Mouse (Mus musculus) spleen, adult 2 months (tissue): Measurements from ENCODE around the gene Supt3. TPM values are rescaled to one million over a fixed set of nuclear protein-coding genes. Genes with fewer than 3 reads are reported as not detected.

Experiments
- DNase-seq, 2 experiments: peaks; one replicate each; pipeline versions ENCODE4 v3.0.0 to v3.0.0-alpha.2; 2012 to 2021; ENCODE audit warnings: low spot score in 2 of 2, low read depth in 1 of 2
- H3K27ac ChIP-seq: fragments of 200-500 bp; 2 replicates; pipeline ENCODE4 v1.5.1; 2012; ENCODE audit warnings: low read length, inconsistent platforms; ENCODE audit not compliant: insufficient read depth
- H3K27me3 ChIP-seq: fragments of 200-500 bp; 2 replicates; pipeline ENCODE4 v1.6.1; 2012; ENCODE audit warnings: mild to moderate bottlenecking, moderate library complexity, low read length, inconsistent platforms; ENCODE audit not compliant: control insufficient read depth, insufficient read depth
- H3K36me3 ChIP-seq: fragments of 200-500 bp; 2 replicates; pipeline ENCODE4 v1.6.1; 2012; ENCODE audit warnings: mild to moderate bottlenecking, low read length, inconsistent platforms; ENCODE audit not compliant: control insufficient read depth, insufficient read depth
- H3K4me1 ChIP-seq: fragments of 200-500 bp; 2 replicates; pipeline ENCODE4 v1.6.1; 2011; ENCODE audit warnings: inconsistent platforms; ENCODE audit not compliant: control insufficient read depth, insufficient read depth, insufficient read length
- H3K4me3 ChIP-seq: fragments of 200-500 bp; 2 replicates; pipeline ENCODE4 v1.5.1; 2011; ENCODE audit warnings: mild to moderate bottlenecking, inconsistent platforms; ENCODE audit not compliant: insufficient read depth, insufficient read length; ENCODE audit errors: extremely low read depth
- CTCF ChIP-seq: fragments of 200-500 bp; IDR thresholded peaks from 2 replicates; pipeline ENCODE4 v1.5.1; 2011; ENCODE audit warnings: mild to moderate bottlenecking, inconsistent platforms; ENCODE audit not compliant: insufficient read depth, insufficient read length, insufficient replicate concordance; ENCODE audit errors: extremely low read depth
- POLR2A ChIP-seq: fragments of 200-500 bp; IDR thresholded peaks from 2 replicates; pipeline ENCODE4 v1.6.1; 2011; ENCODE audit warnings: low read depth, low read length, inconsistent platforms
- WGBS: fragments of 180-500 bp; shearing (Covaris S2); methylation state at CpG from one replicate; pipeline ENCODE4 v1.1.7; 2018; 5-methylcytosine and 5-hydroxymethylcytosine counted together
- polyA plus RNA-seq: library from polyadenylated mRNA; depleted of rRNA; stranded (reverse); fragments of >200 nt; gene quantifications from 2 replicates; pipeline ENCODE4 v1.2.3, GENCODE M21; 2012

The Supt3 gene
- polyA plus RNA-seq, 1 experiment, result 3.2 TPM

- 65% methylated on average over 6 of the region's 6 CpGs for WGBS
- DNase-seq, result no peak
Observed at GRCm38 (mm10) chr17:44963051-44963798, 186.3 kb downstream of the Supt3 start.

GRCm38 (mm10) chr17:44967186-44967585, 190.2 kb downstream of the Supt3 start:
- Histone ChIP-seq H3K4me3 (no peak overlapping the region), H3K4me1 (no peaks in the 10 kb centered on the region), H3K27ac (no peak overlapping the region), H3K36me3 (no peaks in the 10 kb centered on the region), H3K27me3 (no peaks in the 10 kb centered on the region)
- 98% methylated on average over 1 of the region's 1 CpGs for WGBS
- DNase-seq, result no peak
- TF ChIP-seq POLR2A (no peak), CTCF (no peak)

More at GRCm38 (mm10) chr17:44963051-44963798, 186.3 kb downstream of the Supt3 start:
- Histone ChIP-seq H3K27me3 (no peaks in the 10 kb centered on the region), H3K27ac (no peak overlapping the region), H3K36me3 (no peaks in the 10 kb centered on the region), H3K4me1 (no peaks in the 10 kb centered on the region), H3K4me3 (no peak overlapping the region)
- TF ChIP-seq POLR2A (no peak), CTCF (no peak)

DNA sequence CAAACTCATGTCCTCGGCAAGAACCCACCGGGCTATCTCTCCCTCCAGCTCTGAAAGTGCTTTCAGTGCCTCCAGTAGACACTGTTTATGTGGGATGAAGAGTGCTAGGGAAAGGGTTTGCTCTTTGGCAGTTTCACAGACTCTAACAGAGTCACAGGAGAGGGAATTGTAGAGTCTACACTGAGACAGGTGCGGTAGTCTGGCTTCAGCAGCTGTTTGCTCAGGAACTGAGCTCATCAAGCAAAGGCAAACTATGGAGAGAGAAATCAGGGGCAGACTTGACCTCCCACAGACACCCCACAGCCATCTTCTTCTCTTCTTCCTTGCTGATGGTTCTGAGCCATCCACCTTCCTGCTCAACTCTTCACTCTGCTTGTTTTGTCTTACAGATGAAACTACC, 193.3 kb downstream of the Supt3 start:
- Histone ChIP-seq H3K27me3 (no peaks in the 10 kb centered on the region), H3K36me3 (no peaks in the 10 kb centered on the region), H3K4me1 (0 out of 2 replicates have a peak, but pooled peaks cover 6% of the 10 kb centered on the region), H3K27ac (no peak overlapping the region), H3K4me3 (no peak overlapping the region)
- no peak for DNase-seq
- no peak for TF ChIP-seq CTCF
- no peak for TF ChIP-seq POLR2A
- 97% methylated on average over 3 of the region's 3 CpGs for WGBS

DNA sequence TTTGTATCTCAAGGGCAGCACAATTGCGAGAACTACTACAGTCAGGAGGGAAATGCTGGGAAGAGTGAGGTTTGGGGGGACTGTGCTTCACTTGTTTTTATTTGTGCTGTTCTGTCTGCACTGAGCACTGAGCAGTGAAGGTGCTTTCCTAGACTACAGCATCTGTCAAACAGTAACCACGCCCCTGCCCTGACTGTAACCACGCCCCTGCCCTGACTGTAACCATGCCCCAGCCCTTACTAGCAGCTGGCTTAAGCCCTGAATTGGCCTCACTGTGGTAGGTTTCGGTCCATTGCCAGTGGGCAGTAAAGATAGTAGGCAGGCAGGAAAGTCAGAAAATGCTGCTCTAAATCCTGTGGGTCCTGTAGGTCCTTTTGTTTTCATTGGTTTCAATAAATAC, 196.5 kb downstream of the Supt3 start:
- H3K27ac ChIP-seq, result no peak overlapping the region
- no peak overlapping the region for H3K4me3 ChIP-seq
- H3K4me1 ChIP-seq, result 0 out of 2 replicates have a peak, but pooled peaks cover 6% of the 10 kb centered on the region
- peak in 1 of 2 experiments; percentile 5 for DNase-seq
- H3K36me3 ChIP-seq, result no peaks in the 10 kb centered on the region
- 79% methylated on average over 4 of the region's 4 CpGs for WGBS
- H3K27me3 ChIP-seq, result no peaks in the 10 kb centered on the region
- TF ChIP-seq CTCF, result no peak
- no peak for TF ChIP-seq POLR2A

- Histone ChIP-seq H3K4me1 (0 out of 2 replicates have a peak, but pooled peaks cover 6% of the 10 kb centered on the region), H3K27ac (no peak overlapping the region), H3K27me3 (no peaks in the 10 kb centered on the region), H3K4me3 (no peak overlapping the region), H3K36me3 (no peaks in the 10 kb centered on the region)
- 97% methylated on average over 2 of the region's 2 CpGs for WGBS
- DNase-seq, result no peak
- TF ChIP-seq POLR2A, result no peak
- no peak for TF ChIP-seq CTCF
Observed at GRCm38 (mm10) chr17:44977690-44978089, 200.7 kb downstream of the Supt3 start.

DNA sequence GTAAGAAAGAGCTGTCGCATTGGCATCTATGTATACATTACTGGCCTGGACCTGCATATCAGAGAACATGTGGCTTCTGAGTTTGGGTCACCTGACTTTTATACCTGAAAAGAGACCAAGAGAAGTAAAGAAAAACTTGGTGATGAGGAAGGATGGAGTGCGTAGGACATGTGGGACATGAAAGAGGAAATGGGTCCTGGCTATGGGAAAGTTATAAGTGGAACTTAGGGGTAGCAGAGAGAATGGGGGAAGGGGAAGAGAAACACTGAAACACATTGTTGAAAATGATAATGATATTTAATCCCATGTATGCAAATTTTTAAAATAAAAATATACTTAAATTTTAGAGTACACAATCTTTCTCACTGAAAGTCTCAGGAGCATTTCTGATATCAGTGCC, 211.0 kb downstream of the Supt3 start:
- TF ChIP-seq POLR2A (no peak), CTCF (no peak)
- no peak for DNase-seq
- no peaks in the 10 kb centered on the region for H3K27me3 ChIP-seq
- 82% methylated on average over 2 of the region's 2 CpGs for WGBS
- H3K36me3 ChIP-seq, result no peaks in the 10 kb centered on the region
- no peaks in the 10 kb centered on the region for H3K4me1 ChIP-seq
- no peak overlapping the region for H3K4me3 ChIP-seq
- H3K27ac ChIP-seq, result no peak overlapping the region

- DNase-seq, result no peak
- no peak for TF ChIP-seq CTCF
- TF ChIP-seq POLR2A, result no peak
- WGBS, result 92% methylated on average over 4 of the region's 4 CpGs
Observed at GRCm38 (mm10) chr17:45003311-45003710, 226.4 kb downstream of the Supt3 start.

More at GRCm38 (mm10) chr17:45003311-45003710, 226.4 kb downstream of the Supt3 start:
- Histone ChIP-seq H3K4me1 (no peaks in the 10 kb centered on the region), H3K27me3 (no peaks in the 10 kb centered on the region), H3K36me3 (no peaks in the 10 kb centered on the region), H3K27ac (no peak overlapping the region), H3K4me3 (no peak overlapping the region)
